Mouse (Mus musculus): ENCODE measurements at regions not wholly inside any gene's neighbourhood (a gene's known extent, or its start where the extent isn't known, plus 50 kb on each side); places are given as distances from the start of the nearest gene placed in this dataset.

GRCm38 (mm10) chr1:42623766-42624165, 71.8 kb upstream of the Pou3f3 start:
- TF ChIP-seq POLR2A (IDR thresholded peaks at IDR 0.05; ENCODE audit: low read depth, low read length) = no peak
- TF ChIP-seq CTCF (IDR thresholded peaks at IDR 0.05; ENCODE audit: borderline replicate concordance, insufficient read depth, low read length) = no peak
- no peaks in the 10 kb centered on the region for H3K4me1 ChIP-seq (ENCODE audit: control insufficient read depth, insufficient read depth, low read length)
- no peak overlapping the region for H3K4me3 ChIP-seq (ENCODE audit: insufficient read depth, low read length)
- no peak overlapping the region for H3K27ac ChIP-seq (ENCODE audit: insufficient read depth, low read length)

GRCm38 (mm10) chr1:42628800-42629199, 66.8 kb upstream of the Pou3f3 start:
- Histone ChIP-seq H3K4me3 (ENCODE audit: insufficient read depth, low read length) (no peak overlapping the region), H3K27ac (ENCODE audit: insufficient read depth, low read length) (no peak overlapping the region), H3K4me1 (ENCODE audit: control insufficient read depth, insufficient read depth, low read length) (no peaks in the 10 kb centered on the region)
- TF ChIP-seq POLR2A (IDR thresholded peaks at IDR 0.05; ENCODE audit: low read depth, low read length) = no peak
- TF ChIP-seq CTCF (IDR thresholded peaks at IDR 0.05; ENCODE audit: borderline replicate concordance, insufficient read depth, low read length) = no peak

GRCm38 (mm10) chr1:42629465-42630261, 65.9 kb upstream of the Pou3f3 start:
- H3K4me1 ChIP-seq (ENCODE audit: control insufficient read depth, insufficient read depth, low read length) = no peaks in the 10 kb centered on the region
- H3K27ac ChIP-seq (ENCODE audit: insufficient read depth, low read length) = no peak overlapping the region
- H3K4me3 ChIP-seq (ENCODE audit: insufficient read depth, low read length) = no peak overlapping the region
- TF ChIP-seq CTCF (IDR thresholded peaks at IDR 0.05; ENCODE audit: borderline replicate concordance, insufficient read depth, low read length) = no peak
- no peak for TF ChIP-seq POLR2A (IDR thresholded peaks at IDR 0.05; ENCODE audit: low read depth, low read length)

GRCm38 (mm10) chr1:42632286-42632685, 63.3 kb upstream of the Pou3f3 start:
- no peak overlapping the region for H3K27ac ChIP-seq (ENCODE audit: insufficient read depth, low read length)
- no peak for TF ChIP-seq POLR2A (IDR thresholded peaks at IDR 0.05; ENCODE audit: low read depth, low read length)
- TF ChIP-seq CTCF (IDR thresholded peaks at IDR 0.05; ENCODE audit: borderline replicate concordance, insufficient read depth, low read length) = no peak
- H3K4me3 ChIP-seq (ENCODE audit: insufficient read depth, low read length) = no peak overlapping the region
- no peaks in the 10 kb centered on the region for H3K4me1 ChIP-seq (ENCODE audit: control insufficient read depth, insufficient read depth, low read length)

- TF ChIP-seq POLR2A (IDR thresholded peaks at IDR 0.05; ENCODE audit: low read depth, low read length) = no peak
- TF ChIP-seq CTCF (IDR thresholded peaks at IDR 0.05; ENCODE audit: borderline replicate concordance, insufficient read depth, low read length) = no peak
- Histone ChIP-seq H3K4me1 (ENCODE audit: control insufficient read depth, insufficient read depth, low read length) (no peaks in the 10 kb centered on the region), H3K27ac (ENCODE audit: insufficient read depth, low read length) (no peak overlapping the region), H3K4me3 (ENCODE audit: insufficient read depth, low read length) (no peak overlapping the region)
These were observed 59.0 kb upstream of the Pou3f3 start for GRCm38 (mm10) chr1:42636558-42636957.
